Mouse (Mus musculus) midbrain, embryonic 14.5 days (tissue): ENCODE measurements around the gene Arl15. TPM values are rescaled to one million over a fixed set of nuclear protein-coding genes. Genes with fewer than 3 reads are reported as not detected.

ENCODE experiments used
- ATAC-seq: fragments of 200-750 bp; cut with Nextera tagmentation; 2 replicates; pipeline ENCODE4 v1.8.0; 2017; ENCODE audit warnings: moderate number of reproducible peaks, moderate library complexity; ENCODE audit not compliant: low FRiP score, low TSS enrichment
- DNase-seq: peaks from one replicate; pipeline ENCODE4 v3.0.0-alpha.2; 2015
- H3K27ac ChIP-seq: fragments of 300-500 bp; sonication (generic); replicated peaks from 2 replicates; pipeline ENCODE4 v1.5.1; 2014; ENCODE audit warnings: mild to moderate bottlenecking, low read depth, low read length, moderate library complexity
- H3K27me3 ChIP-seq: fragments of 300-500 bp; sonication (generic); 2 replicates; pipeline ENCODE4 v1.6.1; 2014; ENCODE audit warnings: low read length, control low read depth, mixed read lengths; ENCODE audit not compliant: control insufficient read depth, insufficient read depth
- H3K36me3 ChIP-seq: fragments of 300-500 bp; sonication (generic); 2 replicates; pipeline ENCODE4 v1.6.1; 2014; ENCODE audit warnings: low read length, control low read depth; ENCODE audit not compliant: control insufficient read depth, insufficient read depth
- H3K4me1 ChIP-seq: fragments of 300-500 bp; sonication (generic); 2 replicates; pipeline ENCODE4 v1.6.1; 2014; ENCODE audit warnings: mild to moderate bottlenecking, antibody characterized with exemption, low read length, control low read depth; ENCODE audit not compliant: control insufficient read depth, insufficient read depth
- H3K4me2 ChIP-seq: fragments of 300-500 bp; sonication (generic); 2 replicates; pipeline ENCODE4 v1.6.1; 2014; ENCODE audit warnings: mild to moderate bottlenecking, low read length, moderate library complexity
- H3K4me3 ChIP-seq: fragments of 300-500 bp; sonication (generic); replicated peaks from 2 replicates; pipeline ENCODE4 v1.5.1; 2014; ENCODE audit warnings: low read depth, low read length
- H3K9ac ChIP-seq: fragments of 300-500 bp; sonication (generic); replicated peaks from 2 replicates; pipeline ENCODE4 v1.6.1; 2014; ENCODE audit warnings: mild to moderate bottlenecking, low read length, moderate library complexity
- H3K9me3 ChIP-seq: fragments of 300-500 bp; sonication (generic); 2 replicates; pipeline ENCODE4 v1.6.1; 2016; ENCODE audit warnings: low read length, control low read depth, mixed read lengths; ENCODE audit not compliant: control insufficient read depth
- WGBS: fragments of 180-500 bp; shearing (Covaris S2); extraction: QIAGEN DNeasy Blood & Tissue Kit; methylation state at CpG from one replicate; pipeline ENCODE4 v1.1.7; 2014; 5-methylcytosine and 5-hydroxymethylcytosine counted together
- polyA plus RNA-seq: library from polyadenylated mRNA; unstranded; fragments of >200 nt; fragmentation: Nextera tagmentation; extraction: Ambion mirVana; gene quantifications from 2 replicates; pipeline ENCODE4 v1.2.1, GENCODE M21; 2014

Gene Arl15
- polyA plus RNA-seq, 1 experiment from 2014 or later, result 24.5 TPM

DNA sequence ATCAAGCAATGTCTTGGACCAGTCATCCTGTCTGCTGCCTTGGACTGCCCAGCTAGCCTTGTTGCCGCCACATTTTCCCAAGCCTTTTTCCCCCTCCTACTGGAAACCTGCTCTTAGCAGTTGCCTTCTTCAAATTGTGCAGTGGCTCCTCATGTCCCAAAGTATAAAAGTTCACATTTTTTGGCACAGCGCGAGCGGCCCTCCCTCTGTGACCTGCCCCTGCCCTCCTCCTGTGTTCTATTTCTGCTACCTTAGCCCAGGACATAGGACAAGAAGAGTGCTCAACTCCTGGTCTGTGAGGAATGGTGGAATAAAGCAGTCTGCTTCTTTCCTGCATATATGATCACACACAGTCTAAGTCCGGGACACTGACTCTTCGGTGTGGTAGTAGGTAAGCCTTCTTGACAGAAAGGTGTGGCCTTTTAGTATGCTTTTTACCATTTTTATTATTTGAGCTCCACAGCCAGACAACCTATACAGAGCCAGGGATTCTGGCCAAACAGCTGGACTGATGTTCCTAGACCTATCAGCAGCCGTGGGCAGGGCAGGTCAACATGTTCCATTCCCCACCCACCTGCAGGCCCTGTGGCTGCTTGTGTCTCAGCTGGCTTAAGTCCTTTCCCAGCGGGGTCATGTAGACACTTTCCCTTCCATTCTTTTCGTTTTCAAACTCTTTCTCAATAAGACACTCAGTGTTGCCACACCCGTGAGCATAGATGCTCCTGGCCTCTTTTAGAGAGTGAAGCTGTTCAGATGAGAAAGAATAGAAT lies 293.6 kb downstream of the Arl15 start:
- Histone ChIP-seq H3K27me3 (no peaks in the 10 kb centered on the region), H3K4me1 (no peaks in the 10 kb centered on the region), H3K4me3 (no peak overlapping the region), H3K9ac (no peak overlapping the region), H3K27ac (no peak overlapping the region), H3K4me2 (no peak overlapping the region), H3K36me3 (no peaks in the 10 kb centered on the region), H3K9me3 (no peaks in the 10 kb centered on the region)
- ATAC-seq (no peak), DNase-seq (no peak)
- 89% methylated on average over 10 of the region's 10 CpGs for WGBS

DNA sequence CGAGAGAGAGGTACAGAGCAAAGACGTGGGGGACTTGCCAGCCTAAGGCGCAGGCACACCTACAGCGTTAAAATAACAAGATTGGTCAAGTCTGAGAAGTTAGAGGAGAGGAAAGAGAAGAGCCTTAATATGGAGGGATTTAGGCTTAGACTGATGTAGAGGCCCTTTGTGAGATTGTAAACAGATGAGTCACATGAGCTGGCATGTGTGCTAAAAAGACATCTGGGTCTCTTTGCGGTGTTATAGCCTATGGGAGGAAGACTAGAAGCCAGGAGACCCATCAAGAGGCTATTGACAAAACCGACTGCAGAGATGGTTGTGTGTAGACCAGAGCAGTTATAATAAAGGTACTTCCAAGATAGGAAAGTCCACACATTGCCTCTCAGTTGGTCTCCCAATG lies 296.5 kb downstream of the Arl15 start:
- Histone ChIP-seq H3K4me2 (no peak overlapping the region), H3K27ac (no peak overlapping the region), H3K4me1 (no peaks in the 10 kb centered on the region), H3K27me3 (no peaks in the 10 kb centered on the region), H3K4me3 (no peak overlapping the region), H3K9ac (no peak overlapping the region), H3K9me3 (no peaks in the 10 kb centered on the region), H3K36me3 (no peaks in the 10 kb centered on the region)
- no peak for ATAC-seq
- DNase-seq, result no peak
- 94% methylated on average over 6 of the region's 6 CpGs for WGBS

DNA sequence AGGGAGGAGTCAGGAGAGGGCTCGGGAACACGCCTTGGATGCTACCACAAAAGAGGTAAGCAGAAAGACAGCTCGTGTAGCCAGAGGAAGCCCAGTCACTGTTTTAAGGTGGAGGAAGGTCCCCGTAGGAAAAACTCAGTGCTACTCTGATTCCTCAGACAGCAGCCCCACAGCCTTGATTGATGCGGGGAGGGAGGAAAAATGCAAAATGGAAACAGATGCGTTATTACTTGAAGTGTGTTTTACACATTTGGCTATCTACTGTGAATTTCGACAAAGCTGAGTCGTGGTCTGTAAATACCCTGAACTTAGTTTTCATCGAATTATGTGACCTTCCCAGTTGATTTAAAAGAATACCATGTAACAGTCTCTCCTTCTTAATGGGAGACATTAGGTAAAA lies 296.9 kb downstream of the Arl15 start:
- no peaks in the 10 kb centered on the region for H3K27me3 ChIP-seq
- no peak for ATAC-seq
- H3K9ac ChIP-seq, result no peak overlapping the region
- H3K36me3 ChIP-seq, result no peaks in the 10 kb centered on the region
- H3K4me2 ChIP-seq, result no peak overlapping the region
- H3K27ac ChIP-seq, result no peak overlapping the region
- DNase-seq, result no peak
- WGBS, result 85% methylated on average over 9 of the region's 9 CpGs
- no peak overlapping the region for H3K4me3 ChIP-seq
- no peaks in the 10 kb centered on the region for H3K9me3 ChIP-seq
- H3K4me1 ChIP-seq, result no peaks in the 10 kb centered on the region

DNA sequence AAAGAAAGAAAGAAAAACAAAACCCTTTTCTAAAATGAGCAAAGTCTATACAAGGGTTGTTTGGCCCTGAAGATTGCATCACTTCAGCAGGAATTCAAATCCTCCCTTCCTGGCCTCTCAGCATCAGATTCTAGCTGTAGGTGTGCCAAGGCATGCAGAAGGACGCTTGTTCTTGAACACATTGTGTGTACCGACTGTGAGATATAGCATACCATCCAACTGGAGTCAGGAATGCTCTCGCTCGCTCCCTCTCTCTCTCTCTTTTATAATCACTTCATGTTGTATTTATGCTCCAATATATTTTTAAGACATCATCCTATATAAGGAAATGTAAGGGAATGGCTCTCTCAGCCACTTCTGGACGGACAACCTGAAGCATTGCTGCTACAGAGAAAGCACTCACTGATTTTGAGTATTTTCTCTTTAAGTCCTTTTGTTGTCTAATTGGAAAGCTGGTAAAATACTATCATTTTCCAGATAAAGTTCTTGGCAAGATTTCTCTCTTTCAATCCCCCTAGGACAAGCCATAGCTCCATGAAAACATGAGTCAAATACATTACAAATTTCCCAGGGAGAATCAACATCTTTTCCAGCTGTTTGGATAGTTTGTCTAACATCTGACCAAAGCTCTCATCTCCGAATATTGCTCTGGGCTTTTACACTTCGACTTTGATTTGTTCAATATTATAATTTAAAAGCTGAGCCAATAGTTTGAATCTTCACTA lies 300.0 kb downstream of the Arl15 start:
- 94% methylated on average over 7 of the region's 7 CpGs for WGBS

DNA sequence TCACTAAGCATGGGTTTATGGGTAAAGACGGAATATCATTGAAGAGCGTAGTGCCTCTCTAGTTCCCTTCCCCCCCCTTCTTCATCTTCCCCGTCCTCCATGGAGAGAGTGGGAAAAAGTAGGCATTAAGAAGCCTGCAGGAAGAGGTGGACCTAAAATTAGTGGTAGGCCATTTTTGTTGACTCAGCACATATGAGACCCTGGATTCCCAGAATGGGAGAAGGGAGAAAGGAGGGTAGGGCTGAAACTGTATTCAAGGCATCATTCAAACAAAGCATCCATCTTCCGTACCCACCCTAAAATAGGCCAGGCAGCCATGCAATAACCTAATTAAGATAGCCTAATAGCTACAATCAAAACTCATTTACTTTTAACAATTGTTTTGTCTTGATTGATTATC lies 301.1 kb downstream of the Arl15 start:
- ATAC-seq (no peak), DNase-seq (no peak)
- Histone ChIP-seq H3K9ac (no peak overlapping the region), H3K27me3 (no peaks in the 10 kb centered on the region), H3K9me3 (no peaks in the 10 kb centered on the region), H3K36me3 (no peaks in the 10 kb centered on the region), H3K4me3 (no peak overlapping the region), H3K27ac (no peak overlapping the region), H3K4me2 (no peak overlapping the region), H3K4me1 (no peaks in the 10 kb centered on the region)
- 95% methylated on average over 4 of the region's 4 CpGs for WGBS

More for the DNA sequence above, 300.0 kb downstream of the Arl15 start:
- Histone ChIP-seq H3K9me3 (no peaks in the 10 kb centered on the region), H3K4me1 (no peaks in the 10 kb centered on the region), H3K4me3 (no peak overlapping the region), H3K27me3 (no peaks in the 10 kb centered on the region), H3K9ac (no peak overlapping the region), H3K36me3 (no peaks in the 10 kb centered on the region), H3K4me2 (no peak overlapping the region), H3K27ac (no peak overlapping the region)
- DNase-seq (no peak), ATAC-seq (no peak)

DNA sequence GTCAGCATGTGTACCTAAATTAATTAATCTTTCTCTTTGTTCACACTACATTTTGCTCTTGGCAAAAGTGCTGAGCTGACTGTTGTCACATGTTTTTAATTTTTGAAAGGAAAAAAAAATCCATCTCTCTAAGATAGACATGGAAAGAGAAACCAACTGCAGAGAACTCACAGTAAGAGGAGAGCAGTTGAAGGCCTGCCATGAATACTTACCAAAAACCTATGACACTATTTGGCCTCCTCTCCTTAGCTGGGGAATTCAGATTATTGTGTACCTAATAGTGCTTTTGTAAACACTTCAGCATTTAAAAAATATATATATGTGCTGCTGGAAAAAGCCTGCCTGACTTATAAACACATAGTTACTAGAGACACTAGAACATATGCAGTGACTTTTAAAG lies 302.1 kb downstream of the Arl15 start:
- no peaks in the 10 kb centered on the region for H3K4me1 ChIP-seq

DNA sequence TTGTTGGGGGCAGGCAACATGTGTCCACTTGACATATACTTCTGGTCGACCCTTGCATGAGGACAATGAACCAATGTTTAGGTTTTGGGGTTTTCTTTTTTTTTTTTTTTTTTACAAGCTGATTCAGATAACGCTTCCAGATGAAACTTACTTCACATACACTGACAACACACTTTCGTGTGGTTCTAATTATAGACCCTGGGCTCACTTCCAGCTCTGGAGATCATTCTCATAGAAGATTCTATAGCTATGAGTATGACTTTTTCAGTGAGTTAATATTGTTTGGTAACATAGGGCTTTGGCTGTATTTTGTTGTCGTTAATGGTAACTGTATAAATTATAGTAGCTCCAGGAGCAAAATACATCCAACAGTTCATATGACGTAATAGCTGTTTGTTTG lies 306.9 kb downstream of the Arl15 start:
- 90% methylated on average over 5 of the region's 5 CpGs for WGBS
- no peaks in the 10 kb centered on the region for H3K9me3 ChIP-seq
- no peaks in the 10 kb centered on the region for H3K4me1 ChIP-seq
- H3K27ac ChIP-seq, result no peak overlapping the region
- no peak overlapping the region for H3K4me3 ChIP-seq
- H3K36me3 ChIP-seq, result no peaks in the 10 kb centered on the region
- H3K9ac ChIP-seq, result no peak overlapping the region
- no peak overlapping the region for H3K4me2 ChIP-seq
- H3K27me3 ChIP-seq, result no peaks in the 10 kb centered on the region
- ATAC-seq, result no peak
- no peak for DNase-seq

More for the DNA sequence above, 302.1 kb downstream of the Arl15 start:
- ATAC-seq, result no peak
- H3K4me3 ChIP-seq, result no peak overlapping the region
- H3K27me3 ChIP-seq, result no peaks in the 10 kb centered on the region
- H3K9ac ChIP-seq, result no peak overlapping the region
- H3K36me3 ChIP-seq, result no peaks in the 10 kb centered on the region
- H3K9me3 ChIP-seq, result no peaks in the 10 kb centered on the region
- DNase-seq, result no peak
- H3K27ac ChIP-seq, result no peak overlapping the region
- H3K4me2 ChIP-seq, result no peak overlapping the region

DNA sequence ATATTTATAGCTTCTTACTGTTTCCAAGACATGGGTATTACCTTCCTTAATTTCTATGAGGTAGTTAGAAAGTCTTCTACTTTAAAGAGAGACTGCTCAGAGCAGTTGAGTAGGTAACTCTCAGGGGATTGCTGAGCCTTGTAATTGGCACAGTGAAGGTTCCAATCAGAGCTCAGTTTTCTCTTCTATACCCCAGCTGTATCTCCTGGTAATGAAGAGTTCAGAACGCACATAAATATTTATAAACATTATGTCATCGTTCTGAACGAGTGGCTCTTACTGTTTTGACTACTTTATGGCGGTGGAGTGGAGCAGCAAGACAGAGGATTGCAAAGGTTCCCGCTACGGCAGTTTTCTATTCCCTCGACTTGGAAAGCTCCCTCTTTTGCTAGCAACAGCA lies 311.8 kb downstream of the Arl15 start:
- H3K4me3 ChIP-seq, result no peak overlapping the region
- H3K36me3 ChIP-seq, result no peaks in the 10 kb centered on the region
- no peaks in the 10 kb centered on the region for H3K27me3 ChIP-seq
- H3K9ac ChIP-seq, result no peak overlapping the region
- H3K4me2 ChIP-seq, result no peak overlapping the region
- DNase-seq (peak; percentile 72), ATAC-seq (peak; percentile 69; the same call in 1 of the 2 replicates)
- 38% methylated on average over 7 of the region's 7 CpGs for WGBS
- no peaks in the 10 kb centered on the region for H3K9me3 ChIP-seq
- H3K4me1 ChIP-seq, result 0 out of 2 replicates have a peak, but pooled peaks cover 2% of the 10 kb centered on the region
- H3K27ac ChIP-seq, result no peak overlapping the region

DNA sequence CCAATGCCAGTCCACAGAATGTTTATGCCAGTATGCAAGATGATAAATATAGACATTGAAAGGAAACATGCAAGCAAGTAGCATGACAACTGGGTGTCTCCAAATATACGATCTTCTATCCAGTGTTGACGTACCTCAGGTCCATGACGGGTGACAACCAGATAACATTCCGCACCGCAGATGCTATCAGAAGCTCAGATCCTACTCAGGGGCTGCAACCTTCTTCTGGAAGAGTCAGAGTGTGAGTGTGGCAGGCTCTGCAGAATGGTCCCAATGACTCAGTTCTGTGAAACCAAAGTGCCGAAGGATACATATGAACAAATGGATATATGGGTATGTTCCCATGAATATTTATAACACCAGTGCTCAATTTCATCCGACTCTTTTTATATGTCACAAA lies 313.2 kb downstream of the Arl15 start:
- Histone ChIP-seq H3K4me1 (0 out of 2 replicates have a peak, but pooled peaks cover 2% of the 10 kb centered on the region), H3K27ac (no peak overlapping the region), H3K4me3 (no peak overlapping the region), H3K9me3 (no peaks in the 10 kb centered on the region), H3K27me3 (no peaks in the 10 kb centered on the region), H3K36me3 (no peaks in the 10 kb centered on the region), H3K4me2 (no peak overlapping the region), H3K9ac (no peak overlapping the region)
- WGBS, result 93% methylated on average over 7 of the region's 7 CpGs
- DNase-seq (no peak), ATAC-seq (no peak)
